Mouse (Mus musculus) lung, postnatal 25 days (tissue): ENCODE results near the gene Tmem198.

ENCODE experiments used
- DNase-seq: peaks from one replicate; pipeline ENCODE4 v3.0.0; 2022; ENCODE audit warnings: low spot score

Tmem198 gene

GRCm38 (mm10) chr1:75517984-75518383 is 38.7 kb downstream of the Tmem198 start:
- DNase-seq, result no peak

DNA sequence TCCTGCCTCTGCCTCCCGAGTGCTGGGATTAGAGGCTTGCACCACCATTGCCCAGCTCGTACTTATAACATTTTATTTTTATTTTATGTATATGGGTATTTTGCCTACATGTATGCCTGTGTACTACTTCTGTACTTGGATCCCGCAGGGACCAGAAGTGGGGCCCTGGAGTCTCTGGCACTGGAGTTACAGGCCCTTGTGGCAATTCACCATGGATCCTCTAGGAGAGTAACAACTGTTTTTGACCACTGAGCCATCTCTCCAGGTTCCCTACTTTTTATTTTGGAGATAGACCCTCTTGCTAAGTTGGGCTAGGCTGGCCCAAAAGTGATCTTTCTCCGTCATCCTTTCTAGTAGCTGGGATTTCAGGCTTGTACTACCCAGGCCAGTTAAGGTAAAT is 39.1 kb downstream of the Tmem198 start:
- DNase-seq, result no peak

DNA sequence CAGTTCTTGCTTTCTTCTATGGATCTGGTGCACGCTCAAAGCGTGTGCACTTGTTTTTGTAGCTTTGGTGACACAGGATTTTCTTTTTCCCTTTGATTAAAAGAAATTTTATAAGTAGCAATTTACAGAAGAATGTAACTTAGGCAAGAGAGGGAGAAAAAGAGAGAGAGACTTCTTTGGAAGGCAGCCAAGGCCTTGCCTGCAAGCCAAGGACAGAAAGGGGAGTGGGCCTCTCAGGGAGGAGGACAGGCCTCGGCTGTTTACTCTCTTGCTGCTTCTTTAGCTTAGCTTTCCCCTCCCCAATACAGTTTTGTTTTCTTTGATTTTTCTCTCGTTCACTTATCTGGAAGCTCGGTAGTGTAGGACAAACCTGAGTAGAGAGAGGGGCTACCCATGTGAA is 40.2 kb downstream of the Tmem198 start:
- DNase-seq, result no peak

- peak; percentile 94 for DNase-seq
Observed at GRCm38 (mm10) chr1:75521321-75522031, 42.1 kb downstream of the Tmem198 start, which contains the start of gene Stk11ip. Stk11ip (plus strand) TSS chr1:75521529.

DNA sequence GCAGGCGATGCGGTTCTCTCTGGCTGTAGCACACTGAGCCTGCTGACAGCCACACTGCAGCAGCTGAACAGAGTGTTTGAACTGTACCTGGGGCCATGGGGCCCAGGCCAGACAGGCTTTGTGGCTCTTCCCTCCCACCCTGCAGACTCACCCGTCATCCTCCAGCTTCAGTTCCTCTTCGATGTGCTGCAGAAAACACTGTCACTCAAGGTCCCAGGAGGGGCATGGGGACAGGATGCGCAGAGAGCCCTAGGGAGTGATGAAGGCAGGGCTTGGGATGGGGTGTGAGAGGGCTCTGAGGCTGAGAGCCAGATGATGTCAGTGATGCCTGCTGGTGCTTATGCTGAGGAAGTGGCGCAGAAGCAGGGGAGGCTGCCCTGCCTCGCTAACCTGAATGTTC is 45.3 kb downstream of the Tmem198 start:
- no peak for DNase-seq

- no peak for DNase-seq
Observed at GRCm38 (mm10) chr1:75530546-75530945, 51.2 kb downstream of the Tmem198 start.

DNA sequence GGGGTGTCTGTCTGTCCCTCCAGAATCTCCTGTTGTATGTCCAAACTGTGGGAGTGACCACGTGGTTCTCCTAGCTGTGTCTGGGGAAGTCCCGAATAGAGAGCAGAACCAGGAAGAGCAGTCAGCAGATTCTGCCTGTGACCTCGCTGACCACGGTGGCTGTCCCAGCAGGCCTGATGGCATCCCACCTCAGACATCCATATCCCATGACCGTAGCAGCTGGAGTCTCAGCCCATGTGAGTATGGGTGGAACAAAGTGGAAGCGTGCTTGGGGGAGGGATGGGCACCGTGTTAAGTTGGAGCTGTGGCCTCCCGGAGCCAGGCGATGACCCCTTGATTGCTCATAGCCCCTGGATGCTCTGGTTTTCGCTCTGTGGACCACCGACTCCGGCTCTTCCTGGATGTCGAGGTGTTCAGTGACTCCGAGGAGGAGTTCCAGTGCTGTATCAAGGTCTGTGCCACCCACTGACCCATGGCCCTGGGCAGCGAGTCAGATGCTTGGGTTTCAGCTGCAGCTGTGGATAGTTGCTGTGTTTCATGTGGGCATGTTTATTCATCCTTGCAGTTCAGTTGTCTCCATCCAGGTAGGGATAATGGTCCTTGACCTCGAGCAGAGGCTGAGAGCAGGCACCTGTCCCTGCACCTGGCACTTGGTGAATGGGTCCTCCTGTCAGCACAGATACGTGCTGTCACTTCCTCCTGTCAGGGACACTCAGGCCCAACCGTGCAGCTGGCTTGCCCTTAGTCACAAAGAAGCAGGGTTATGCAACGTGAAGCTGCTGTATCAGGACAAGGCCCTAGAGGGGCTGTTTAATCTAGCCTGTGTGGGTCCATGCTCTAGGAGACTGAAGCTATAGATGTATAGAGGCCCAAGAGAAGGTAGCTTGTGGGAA is 53.2 kb downstream of the Tmem198 start:
- DNase-seq, result no peak

GRCm38 (mm10) chr1:75533325-75534252 is 54.3 kb downstream of the Tmem198 start:
- DNase-seq, result no peak
